Mouse (Mus musculus) forebrain, embryonic 14.5 days (tissue): ENCODE measurements at regions not wholly inside any gene's neighbourhood (a gene's known extent, or its start where the extent isn't known, plus 50 kb on each side); places are given as distances from the start of the nearest gene placed in this dataset.

Experiments
- ATAC-seq: fragments of 200-750 bp; cut with Nextera tagmentation; 2 replicates; pipeline ENCODE4 v1.8.0; 2017; ENCODE audit warnings: mild to moderate bottlenecking, moderate library complexity
- DNase-seq: peaks from one replicate; pipeline ENCODE4 v3.0.0-alpha.2; 2015; ENCODE audit warnings: low spot score
- H3K27ac ChIP-seq: fragments of 300-500 bp; sonication (generic); 2 replicates; pipeline ENCODE4 v1.5.1; 2014; ENCODE audit warnings: low read depth, mild to moderate bottlenecking, control low read depth, low read length, moderate library complexity
- H3K27me3 ChIP-seq: fragments of 300-500 bp; sonication (generic); replicated peaks from 2 replicates; pipeline ENCODE4 v1.6.1; 2014; ENCODE audit warnings: low read length, control low read depth, mixed read lengths; ENCODE audit not compliant: control insufficient read depth, insufficient read depth
- H3K36me3 ChIP-seq: fragments of 300-500 bp; sonication (generic); 2 replicates; pipeline ENCODE4 v1.6.1; 2014; ENCODE audit warnings: low read length, control low read depth; ENCODE audit not compliant: control insufficient read depth, insufficient read depth
- H3K4me1 ChIP-seq: fragments of 300-500 bp; sonication (generic); 2 replicates; pipeline ENCODE4 v1.6.1; 2014; ENCODE audit warnings: antibody characterized with exemption, low read length, control low read depth; ENCODE audit not compliant: control insufficient read depth, insufficient read depth
- H3K4me2 ChIP-seq: fragments of 300-500 bp; sonication (generic); 2 replicates; pipeline ENCODE4 v1.6.1; 2014; ENCODE audit warnings: mild to moderate bottlenecking, control low read depth, low read length
- H3K4me3 ChIP-seq: fragments of 300-500 bp; sonication (generic); 2 replicates; pipeline ENCODE4 v1.5.1; 2014; ENCODE audit warnings: low read depth, low read length, control low read depth
- H3K9ac ChIP-seq: fragments of 300-500 bp; sonication (generic); 2 replicates; pipeline ENCODE4 v1.6.1; 2014; ENCODE audit warnings: mild to moderate bottlenecking, low read length, control low read depth, moderate library complexity
- H3K9me3 ChIP-seq: fragments of 300-500 bp; sonication (generic); replicated peaks from 2 replicates; pipeline ENCODE4 v1.6.1; 2016; ENCODE audit warnings: low read length, control low read depth, mixed read lengths; ENCODE audit not compliant: control insufficient read depth
- WGBS: fragments of 180-500 bp; shearing (Covaris S2); extraction: QIAGEN DNeasy Blood & Tissue Kit; methylation state at CpG from one replicate; pipeline ENCODE4 v1.1.7; 2014; 5-methylcytosine and 5-hydroxymethylcytosine counted together

GRCm38 (mm10) chr1:55838168-55838567 is 432.4 kb downstream of the Plcl1 start:
- DNase-seq (peak; percentile 88), ATAC-seq (peak; percentile 50; the same call in 1 of the 2 replicates)
- H3K27me3 ChIP-seq: no peaks in the 10 kb centered on the region
- H3K27ac ChIP-seq: no peak overlapping the region
- H3K36me3 ChIP-seq: no peaks in the 10 kb centered on the region
- no peak overlapping the region for H3K9ac ChIP-seq
- no peaks in the 10 kb centered on the region for H3K4me1 ChIP-seq
- no peak overlapping the region for H3K4me2 ChIP-seq
- H3K4me3 ChIP-seq: no peak overlapping the region
- WGBS: 2% methylated on average over 2 of the region's 2 CpGs
- no peaks in the 10 kb centered on the region for H3K9me3 ChIP-seq

DNA sequence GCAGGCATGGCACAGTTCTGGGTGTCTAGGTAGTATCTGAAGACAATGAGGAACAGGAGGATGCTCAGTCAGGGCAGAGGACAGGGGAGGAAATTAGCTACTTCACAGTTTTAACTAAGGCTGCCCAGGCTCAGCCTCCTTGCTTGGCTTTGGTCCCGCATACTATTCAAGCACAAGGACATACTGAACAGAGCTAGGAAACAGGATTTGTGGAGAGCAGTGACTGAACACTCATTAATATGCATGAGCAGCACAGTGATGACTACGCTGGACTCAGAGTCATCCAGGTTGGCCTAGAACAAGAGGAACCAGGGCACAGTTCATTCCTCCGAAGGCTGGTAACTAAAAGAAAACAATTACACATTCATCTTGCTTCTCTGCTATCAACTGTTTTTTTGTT is 443.1 kb downstream of the Plcl1 start:
- peak; percentile 52 for DNase-seq

DNA sequence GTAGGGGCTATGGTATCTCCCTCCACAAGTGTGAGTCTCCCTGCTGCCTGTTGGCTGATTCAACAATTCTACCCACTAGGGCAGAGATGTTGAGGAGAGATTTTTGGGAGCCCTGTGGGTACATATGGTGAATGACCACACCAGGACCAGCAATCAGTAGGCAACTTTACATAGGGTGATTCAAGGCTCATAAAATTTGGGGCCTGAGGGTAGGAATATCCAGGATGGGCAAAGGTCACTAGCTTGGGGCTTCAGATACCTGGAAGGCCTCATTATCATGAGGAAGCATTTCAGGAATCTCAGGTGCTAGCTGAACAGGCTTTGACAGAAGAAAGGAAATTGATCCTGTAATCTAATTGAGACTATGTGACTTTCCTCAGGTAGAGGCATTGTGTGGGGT is 446.6 kb downstream of the Plcl1 start:
- no peaks in the 10 kb centered on the region for H3K27me3 ChIP-seq
- no peak overlapping the region for H3K9ac ChIP-seq
- no peak for DNase-seq
- no peak for ATAC-seq
- no peaks in the 10 kb centered on the region for H3K4me1 ChIP-seq
- no peaks in the 10 kb centered on the region for H3K36me3 ChIP-seq
- H3K4me2 ChIP-seq: no peak overlapping the region
- no peak overlapping the region for H3K27ac ChIP-seq
- H3K9me3 ChIP-seq: no peaks in the 10 kb centered on the region
- no peak overlapping the region for H3K4me3 ChIP-seq

More for the DNA sequence above, 443.1 kb downstream of the Plcl1 start:
- Histone ChIP-seq H3K4me2 (no peak overlapping the region), H3K9me3 (no peaks in the 10 kb centered on the region), H3K9ac (no peak overlapping the region), H3K4me1 (no peaks in the 10 kb centered on the region), H3K27ac (no peak overlapping the region), H3K4me3 (no peak overlapping the region), H3K36me3 (no peaks in the 10 kb centered on the region), H3K27me3 (no peaks in the 10 kb centered on the region)
- ATAC-seq: peak; percentile 65; the same call in 1 of the 2 replicates
- WGBS: 48% methylated on average over 3 of the region's 3 CpGs

DNA sequence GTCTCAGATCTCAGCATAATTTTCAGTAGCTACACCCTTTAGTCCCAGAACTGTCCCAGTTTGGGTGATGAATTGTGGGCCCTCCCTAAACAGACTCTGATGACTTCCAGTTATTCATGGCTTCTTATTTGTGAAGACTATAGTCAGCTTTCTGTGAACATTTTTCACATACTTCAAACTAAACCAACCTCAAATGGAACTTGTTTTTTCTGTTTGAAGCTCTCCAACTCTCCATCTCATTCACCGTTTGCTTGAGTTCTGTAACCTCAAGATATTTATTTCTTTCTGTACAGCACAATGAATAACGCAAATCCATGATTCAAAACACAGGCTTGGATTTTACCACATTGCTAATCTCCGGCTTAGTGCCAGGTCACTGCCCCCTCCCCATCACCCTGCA is 453.4 kb downstream of the Plcl1 start:
- 82% methylated on average over 3 of the region's 3 CpGs for WGBS
- no peak for ATAC-seq
- H3K27ac ChIP-seq: no peak overlapping the region
- no peak overlapping the region for H3K9ac ChIP-seq
- no peaks in the 10 kb centered on the region for H3K4me1 ChIP-seq
- H3K9me3 ChIP-seq: no peaks in the 10 kb centered on the region
- DNase-seq: no peak
- H3K4me3 ChIP-seq: no peak overlapping the region
- no peaks in the 10 kb centered on the region for H3K27me3 ChIP-seq
- no peaks in the 10 kb centered on the region for H3K36me3 ChIP-seq
- no peak overlapping the region for H3K4me2 ChIP-seq

DNA sequence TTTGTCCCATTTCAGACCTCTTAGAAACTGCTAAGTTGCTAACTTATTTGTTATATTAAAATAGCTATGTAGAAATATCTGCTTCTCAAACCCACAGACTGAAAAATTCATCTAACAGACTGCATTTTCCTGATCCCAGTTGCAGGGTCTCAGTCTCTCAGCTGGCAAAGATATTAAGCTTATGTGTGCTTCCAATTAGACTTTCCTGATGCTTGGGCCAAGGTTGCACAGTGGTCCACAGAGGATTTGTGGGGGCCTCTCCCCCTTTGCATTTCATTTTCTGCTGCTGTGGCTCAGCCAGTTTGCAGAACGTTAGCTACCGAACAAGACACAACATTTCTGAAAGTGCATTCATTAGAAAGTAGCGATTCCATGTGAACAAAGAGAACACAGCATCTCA is 457.4 kb downstream of the Plcl1 start:
- Histone ChIP-seq H3K4me3 (no peak overlapping the region), H3K4me2 (no peak overlapping the region), H3K9me3 (no peaks in the 10 kb centered on the region), H3K27ac (no peak overlapping the region), H3K36me3 (no peaks in the 10 kb centered on the region), H3K4me1 (no peaks in the 10 kb centered on the region), H3K9ac (no peak overlapping the region), H3K27me3 (no peaks in the 10 kb centered on the region)
- ATAC-seq: no peak
- WGBS: 55% methylated on average over 3 of the region's 3 CpGs
- DNase-seq: no peak

DNA sequence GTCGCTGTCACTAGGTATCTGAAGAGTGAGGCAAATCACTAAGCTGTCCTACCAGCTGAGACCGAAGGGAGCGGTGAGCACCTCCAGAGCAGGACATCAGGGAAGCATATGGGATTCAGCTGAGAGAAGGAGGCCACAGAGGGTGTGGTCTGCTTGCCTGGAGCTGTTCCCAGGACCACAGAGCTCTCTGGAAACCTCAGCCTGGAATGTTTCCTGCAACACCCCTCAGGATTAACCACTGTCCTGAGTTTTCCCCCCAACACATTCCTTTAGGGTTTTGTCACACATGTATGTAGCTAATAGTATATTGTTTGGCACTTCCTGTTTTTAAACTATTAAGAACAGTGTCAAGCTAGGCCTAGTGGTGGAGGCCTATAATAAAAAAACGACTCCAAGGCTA is 459.6 kb downstream of the Plcl1 start:
- H3K9me3 ChIP-seq: no peaks in the 10 kb centered on the region
- ATAC-seq (no peak), DNase-seq (no peak)
- no peak overlapping the region for H3K27ac ChIP-seq
- no peaks in the 10 kb centered on the region for H3K4me1 ChIP-seq
- no peak overlapping the region for H3K4me3 ChIP-seq
- no peaks in the 10 kb centered on the region for H3K27me3 ChIP-seq
- no peak overlapping the region for H3K9ac ChIP-seq
- H3K4me2 ChIP-seq: no peak overlapping the region
- H3K36me3 ChIP-seq: no peaks in the 10 kb centered on the region
- WGBS: 84% methylated on average over 4 of the region's 4 CpGs

DNA sequence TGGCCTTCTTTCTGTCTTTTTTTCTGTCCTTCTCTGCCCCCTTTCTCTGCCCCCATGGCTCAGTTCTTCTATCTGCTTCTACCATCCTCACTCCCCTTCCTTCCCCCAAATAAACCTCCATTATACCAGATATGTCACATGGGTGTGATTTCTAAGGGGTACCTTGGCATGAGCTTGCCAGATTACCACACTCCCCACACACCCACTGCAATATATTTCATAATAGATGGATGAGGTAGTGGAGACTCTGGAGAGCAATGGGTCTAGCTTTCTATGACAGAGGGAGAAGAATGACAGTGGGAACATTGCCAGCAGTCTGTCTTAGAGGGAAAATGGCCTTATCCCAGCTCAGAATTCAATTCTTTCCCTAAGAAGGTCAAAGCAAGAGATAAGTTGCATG is 461.0 kb downstream of the Plcl1 start:
- Histone ChIP-seq H3K27ac (no peak overlapping the region), H3K36me3 (no peaks in the 10 kb centered on the region), H3K9ac (no peak overlapping the region), H3K4me2 (no peak overlapping the region), H3K4me3 (no peak overlapping the region), H3K4me1 (no peaks in the 10 kb centered on the region), H3K9me3 (no peaks in the 10 kb centered on the region), H3K27me3 (no peaks in the 10 kb centered on the region)
- ATAC-seq (no peak), DNase-seq (no peak)

DNA sequence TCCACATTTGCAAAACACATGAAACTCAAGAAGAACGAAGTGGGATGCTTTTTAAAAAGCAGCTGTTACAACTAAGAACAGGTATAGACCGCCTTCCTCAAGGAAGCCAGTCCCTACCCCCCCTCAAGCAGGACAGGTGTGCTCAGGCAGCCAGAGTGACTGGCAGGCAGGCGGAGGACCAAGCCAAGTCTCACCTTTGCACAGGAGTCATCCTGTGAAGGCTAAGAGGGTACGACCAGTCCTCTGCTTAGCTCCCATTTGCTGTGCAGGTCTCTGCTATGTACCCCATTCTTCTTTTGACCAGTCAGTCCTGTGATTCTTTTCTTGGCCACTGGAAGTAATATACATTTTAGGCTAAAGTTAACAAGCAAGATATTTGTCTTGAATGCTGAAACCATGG is 467.9 kb downstream of the Plcl1 start:
- no peak for DNase-seq
- Histone ChIP-seq H3K9ac (no peak overlapping the region), H3K9me3 (no peaks in the 10 kb centered on the region), H3K4me1 (no peaks in the 10 kb centered on the region), H3K4me3 (no peak overlapping the region), H3K4me2 (no peak overlapping the region), H3K27ac (no peak overlapping the region), H3K27me3 (no peaks in the 10 kb centered on the region), H3K36me3 (no peaks in the 10 kb centered on the region)
- WGBS: 89% methylated on average over 4 of the region's 4 CpGs
- peak; percentile 37; the same call in 1 of the 2 replicates for ATAC-seq

GRCm38 (mm10) chr1:55874143-55874867 is 468.6 kb downstream of the Plcl1 start:
- no peak overlapping the region for H3K9ac ChIP-seq
- no peaks in the 10 kb centered on the region for H3K36me3 ChIP-seq
- H3K27ac ChIP-seq: no peak overlapping the region
- DNase-seq (peak; percentile 89), ATAC-seq (peak; percentile 89; the same call in 1 of the 2 replicates)
- no peaks in the 10 kb centered on the region for H3K4me1 ChIP-seq
- H3K27me3 ChIP-seq: no peaks in the 10 kb centered on the region
- no peak overlapping the region for H3K4me3 ChIP-seq
- H3K9me3 ChIP-seq: no peaks in the 10 kb centered on the region
- no peak overlapping the region for H3K4me2 ChIP-seq
- WGBS: 22% methylated on average over 7 of the region's 7 CpGs
